Mouse (Mus musculus): ENCODE data around the gene Hmgn3.

The Hmgn3 gene

GRCm38 (mm10) chr9:83098652-83099307, 47.7 kb downstream of the Hmgn3 start:
- DNase-seq: no peak

GRCm38 (mm10) chr9:83097816-83098215, 48.7 kb downstream of the Hmgn3 start:
- no peak for DNase-seq

- DNase-seq: no peak
These were observed 51.7 kb downstream of the Hmgn3 start for GRCm38 (mm10) chr9:83094649-83095336.

GRCm38 (mm10) chr9:83083790-83084469, 62.6 kb downstream of the Hmgn3 start:
- no peak for DNase-seq

- no peak for DNase-seq
These were observed 63.4 kb downstream of the Hmgn3 start for GRCm38 (mm10) chr9:83083091-83083490.

GRCm38 (mm10) chr9:83082296-83082695, 64.2 kb downstream of the Hmgn3 start:
- DNase-seq: no peak

GRCm38 (mm10) chr9:83079724-83080123, 66.8 kb downstream of the Hmgn3 start:
- DNase-seq: no peak

GRCm38 (mm10) chr9:83068246-83068645, 78.2 kb downstream of the Hmgn3 start:
- no peak for DNase-seq

- no peak for DNase-seq
These were observed 85.2 kb downstream of the Hmgn3 start for GRCm38 (mm10) chr9:83061289-83061688.

All from B cell, adult 2 months (primary cell).